Mouse (Mus musculus): ENCODE measurements at regions not wholly inside any gene's neighbourhood (a gene's known extent, or its start where the extent isn't known, plus 50 kb on each side); places are given as distances from the start of the nearest gene placed in this dataset.

GRCm38 (mm10) chr16:30671584-30671983, 72.1 kb downstream of the Fam43a start:
- TF ChIP-seq CTCF (IDR thresholded peaks at IDR 0.05; ENCODE audit: borderline replicate concordance, control insufficient read depth, extremely low read depth, insufficient read depth, low read length, poor library complexity) (no peak), POLR2A (IDR thresholded peaks at IDR 0.05; ENCODE audit: control insufficient read depth, extremely low read depth, insufficient read depth, low read length, poor library complexity) (no peak)

Measured in thymus, adult 2 months (tissue).